Mouse (Mus musculus) limb, embryonic 14.5 days (tissue): ENCODE results near the gene Sqor. TPM values are rescaled to one million over a fixed set of nuclear protein-coding genes. Genes with fewer than 3 reads are reported as not detected.

Experiments
- ATAC-seq: fragments of 200-750 bp; cut with Nextera tagmentation; 2 replicates; pipeline ENCODE4 v1.8.0; 2017; ENCODE audit warnings: low read depth, moderate number of reproducible peaks, moderate TSS enrichment; ENCODE audit not compliant: low FRiP score
- DNase-seq: peaks from one replicate; pipeline ENCODE4 v3.0.0-alpha.2; 2015; ENCODE audit warnings: low spot score
- H3K27ac ChIP-seq: fragments of 300-500 bp; sonication (generic); replicated peaks from 2 replicates; pipeline ENCODE4 v1.5.1; 2014; ENCODE audit warnings: low read depth, mild to moderate bottlenecking, low read length, moderate library complexity, mixed read lengths
- H3K27me3 ChIP-seq: fragments of 300-500 bp; sonication (generic); 2 replicates; pipeline ENCODE4 v1.6.1; 2014; ENCODE audit warnings: low read length, mixed read lengths; ENCODE audit not compliant: control insufficient read depth, insufficient read depth
- H3K36me3 ChIP-seq: fragments of 300-500 bp; sonication (generic); 2 replicates; pipeline ENCODE4 v1.6.1; 2014; ENCODE audit warnings: mild to moderate bottlenecking, low read length, moderate library complexity, mixed read lengths; ENCODE audit not compliant: control insufficient read depth, insufficient read depth
- H3K4me1 ChIP-seq: fragments of 300-500 bp; sonication (generic); 2 replicates; pipeline ENCODE4 v1.6.1; 2014; ENCODE audit warnings: antibody characterized with exemption, low read length, mixed read lengths; ENCODE audit not compliant: control insufficient read depth, insufficient read depth
- H3K4me2 ChIP-seq: fragments of 300-500 bp; sonication (generic); replicated peaks from 2 replicates; pipeline ENCODE4 v1.6.1; 2014; ENCODE audit warnings: low read depth, mild to moderate bottlenecking, low read length, moderate library complexity; ENCODE audit not compliant: severe bottlenecking
- H3K4me3 ChIP-seq: fragments of 300-500 bp; sonication (generic); replicated peaks from 2 replicates; pipeline ENCODE4 v1.5.1; 2014; ENCODE audit warnings: low read length
- H3K9ac ChIP-seq: fragments of 300-500 bp; sonication (generic); 2 replicates; pipeline ENCODE4 v1.6.1; 2014; ENCODE audit warnings: mild to moderate bottlenecking, low read depth, low read length, moderate library complexity; ENCODE audit not compliant: severe bottlenecking
- H3K9me3 ChIP-seq: fragments of 300-500 bp; sonication (generic); 2 replicates; pipeline ENCODE4 v1.6.1; 2016; ENCODE audit warnings: low read length; ENCODE audit not compliant: control insufficient read depth
- POLR2A ChIP-seq: fragments of 200-500 bp; IDR thresholded peaks from 2 replicates; pipeline ENCODE4 v1.8.0; 2012; ENCODE audit warnings: inconsistent platforms, mild to moderate bottlenecking, moderate library complexity, borderline replicate concordance; ENCODE audit not compliant: insufficient read depth, insufficient read length; ENCODE audit errors: extremely low read depth
- WGBS: fragments of 180-500 bp; shearing (Covaris S2); extraction: QIAGEN DNeasy Blood & Tissue Kit; methylation state at CpG from one replicate; pipeline ENCODE4 v1.1.7; 2014; 5-methylcytosine and 5-hydroxymethylcytosine counted together
- polyA plus RNA-seq, 2 experiments: library from polyadenylated mRNA; depleted of rRNA in 1 of 2; stranded (reverse) in 1 of 2; unstranded in 1 of 2; fragments of >200 nt; fragmentation: Nextera tagmentation in 1 of 2; extraction: Ambion mirVana in 1 of 2; gene quantifications; 2 replicates each; pipeline versions ENCODE4 v1.2.1 to v1.2.3; 2012 to 2014

Gene Sqor
- polyA plus RNA-seq, 2 experiments: 4.1 to 7.7 TPM

GRCm38 (mm10) chr2:122775491-122775890 lies 10.5 kb downstream of the Sqor start:
- Histone ChIP-seq H3K9ac (no peak overlapping the region), H3K4me1 (no peaks in the 10 kb centered on the region), H3K36me3 (no peaks in the 10 kb centered on the region), H3K27me3 (no peaks in the 10 kb centered on the region), H3K27ac (no peak overlapping the region), H3K9me3 (no peaks in the 10 kb centered on the region), H3K4me3 (no peak overlapping the region), H3K4me2 (no peak overlapping the region)
- WGBS: 73% methylated on average over 1 of the region's 1 CpGs
- no peak for TF ChIP-seq POLR2A
- no peak for ATAC-seq
- no peak for DNase-seq

- no peaks in the 10 kb centered on the region for H3K9me3 ChIP-seq
- H3K27me3 ChIP-seq: no peaks in the 10 kb centered on the region
- H3K4me1 ChIP-seq: no peaks in the 10 kb centered on the region
- DNase-seq (no peak), ATAC-seq (no peak)
- no peak overlapping the region for H3K27ac ChIP-seq
- no peak for TF ChIP-seq POLR2A
- H3K9ac ChIP-seq: no peak overlapping the region
- no peak overlapping the region for H3K4me3 ChIP-seq
- H3K4me2 ChIP-seq: no peak overlapping the region
- H3K36me3 ChIP-seq: no peaks in the 10 kb centered on the region
- WGBS: 73% methylated on average over 2 of the region's 2 CpGs
Observed at GRCm38 (mm10) chr2:122776823-122777222, 11.8 kb downstream of the Sqor start.

GRCm38 (mm10) chr2:122779967-122780366 lies 14.9 kb downstream of the Sqor start:
- ATAC-seq: no peak
- no peak for DNase-seq
- WGBS: 56% methylated on average over 5 of the region's 5 CpGs
- Histone ChIP-seq H3K27ac (no peak overlapping the region), H3K27me3 (no peaks in the 10 kb centered on the region), H3K4me3 (no peak overlapping the region), H3K4me1 (no peaks in the 10 kb centered on the region), H3K9me3 (no peaks in the 10 kb centered on the region), H3K4me2 (no peak overlapping the region), H3K36me3 (no peaks in the 10 kb centered on the region), H3K9ac (no peak overlapping the region)
- TF ChIP-seq POLR2A: no peak

- 41% methylated on average over 3 of the region's 3 CpGs for WGBS
- no peak overlapping the region for H3K4me2 ChIP-seq
- H3K9me3 ChIP-seq: no peaks in the 10 kb centered on the region
- no peak overlapping the region for H3K4me3 ChIP-seq
- no peak for TF ChIP-seq POLR2A
- no peak for DNase-seq
- H3K27me3 ChIP-seq: no peaks in the 10 kb centered on the region
- H3K4me1 ChIP-seq: no peaks in the 10 kb centered on the region
- no peak overlapping the region for H3K27ac ChIP-seq
- no peaks in the 10 kb centered on the region for H3K36me3 ChIP-seq
- ATAC-seq: no peak
- no peak overlapping the region for H3K9ac ChIP-seq
Observed at GRCm38 (mm10) chr2:122780447-122780846, 15.4 kb downstream of the Sqor start.

GRCm38 (mm10) chr2:122781590-122782356 lies 16.7 kb downstream of the Sqor start:
- Histone ChIP-seq H3K27ac (no peak overlapping the region), H3K36me3 (no peaks in the 10 kb centered on the region), H3K4me2 (no peak overlapping the region), H3K27me3 (no peaks in the 10 kb centered on the region), H3K9ac (no peak overlapping the region), H3K9me3 (no peaks in the 10 kb centered on the region), H3K4me1 (no peaks in the 10 kb centered on the region), H3K4me3 (no peak overlapping the region)
- WGBS: 76% methylated on average over 8 of the region's 8 CpGs
- no peak for DNase-seq
- TF ChIP-seq POLR2A: no peak
- no peak for ATAC-seq
